Mouse (Mus musculus) layer of hippocampus, adult 8-10 months (tissue): ENCODE measurements around the gene Adra2b. TPM values are rescaled to one million over a fixed set of nuclear protein-coding genes. Genes with fewer than 3 reads are reported as not detected.

ENCODE experiments used
- DNase-seq, 2 experiments: peaks; one replicate each; pipeline ENCODE4 v3.0.0; 2022; ENCODE audit warnings: low spot score in 2 of 2
- total RNA-seq, 4 experiments: library from RNA; stranded (reverse); gene quantifications; 2 replicates each; pipeline ENCODE4 v1.2.4; 2022

Adra2b gene
- total RNA-seq, 4 experiments from 2014 or later: 0.09 to 0.41 (median 0.12) TPM; not detected in 1

DNA sequence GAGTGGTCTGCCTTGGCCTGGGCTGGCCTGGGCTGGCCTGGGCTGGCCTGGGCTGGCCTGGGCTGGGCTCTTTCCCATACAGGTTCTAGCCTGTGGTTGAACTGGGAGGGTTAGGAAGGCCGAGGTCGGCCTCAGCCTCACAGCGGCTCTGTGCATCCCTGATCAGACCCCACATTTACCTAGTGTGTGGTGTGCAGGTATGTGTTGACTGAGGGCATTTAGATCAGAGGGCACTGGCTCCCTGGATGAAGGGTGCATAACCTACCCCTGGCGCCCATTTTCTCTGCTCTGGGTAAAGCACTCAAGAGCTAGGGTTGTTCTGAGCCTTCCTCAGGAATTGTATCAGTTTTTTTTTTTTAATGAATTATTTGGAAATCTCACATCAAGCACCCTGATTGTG, 24.6 kb upstream of the Adra2b start, which contains the start of gene Astl:
Astl (plus strand) TSS at position 224 of the 400 bp plus-strand sequence.
- DNase-seq: no peak

- no peak for DNase-seq
Measured at GRCm38 (mm10) chr2:127338833-127339232, 24.2 kb upstream of the Adra2b start.

DNA sequence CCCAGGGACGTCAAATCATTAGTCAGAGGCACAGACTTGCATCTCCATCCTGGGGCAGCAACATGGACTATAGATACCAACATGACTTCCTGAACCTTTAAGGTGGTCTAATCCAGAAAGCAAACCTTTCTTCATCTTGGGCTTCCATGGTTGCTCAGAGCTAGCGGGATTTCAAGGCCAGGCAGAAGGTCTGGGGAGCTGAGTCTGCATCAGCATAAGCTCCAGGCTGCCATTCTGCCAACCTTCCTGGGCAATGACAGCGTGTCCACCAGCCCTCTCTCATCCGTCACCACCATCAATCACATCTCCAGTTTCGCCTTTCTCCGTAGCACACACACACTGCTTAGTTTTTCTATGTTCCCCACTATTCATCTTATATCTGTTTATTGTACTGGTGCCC, 23.7 kb upstream of the Adra2b start:
- DNase-seq: no peak

DNA sequence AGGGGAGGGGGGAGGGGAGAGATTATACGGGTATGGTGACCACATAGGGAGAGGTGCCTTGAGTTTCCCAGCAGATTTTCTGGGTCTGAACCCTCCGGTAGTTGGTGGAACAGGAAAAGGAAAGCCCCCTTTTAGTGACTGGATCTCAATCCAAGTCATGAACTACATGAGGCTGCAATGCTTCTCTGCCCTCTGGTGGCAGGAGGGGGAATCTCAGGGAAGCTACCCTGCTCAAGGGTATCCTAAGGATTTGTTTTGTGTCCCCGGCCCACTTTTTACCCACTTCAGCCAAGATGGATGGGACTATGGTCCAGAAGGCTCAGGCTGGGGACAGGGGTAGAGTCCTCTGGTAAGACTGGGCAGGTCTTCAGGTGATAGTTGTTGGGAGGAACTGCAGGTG, 21.8 kb upstream of the Adra2b start:
- DNase-seq: peak in 1 of 2 experiments; percentile 44

GRCm38 (mm10) chr2:127346334-127346733, 16.7 kb upstream of the Adra2b start:
- no peak for DNase-seq

- DNase-seq: no peak
Measured at GRCm38 (mm10) chr2:127347147-127347985, 15.6 kb upstream of the Adra2b start.

GRCm38 (mm10) chr2:127353881-127354280, 9.1 kb upstream of the Adra2b start:
- DNase-seq: no peak

DNA sequence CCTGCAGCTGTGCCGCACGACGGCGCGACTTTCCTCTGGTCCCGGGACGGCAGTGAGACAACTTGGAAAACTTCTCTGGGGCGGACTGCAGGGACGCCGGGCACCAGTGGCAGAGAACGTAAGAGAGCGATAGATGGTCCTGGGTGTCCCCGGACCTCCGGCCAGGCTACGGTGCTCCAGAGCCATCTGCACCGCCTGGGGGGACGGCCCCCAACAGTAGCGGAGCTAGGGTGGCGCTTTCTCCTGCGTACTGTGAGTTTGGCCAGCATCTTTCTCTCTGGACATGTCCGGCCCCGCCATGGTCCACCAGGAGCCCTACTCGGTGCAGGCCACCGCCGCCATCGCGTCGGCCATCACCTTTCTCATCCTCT, 259 bp downstream of the Adra2b start:
- no peak for DNase-seq

- no peak for DNase-seq
Measured at GRCm38 (mm10) chr2:127363696-127364095, 688 bp downstream of the Adra2b start.

- DNase-seq: no peak
Measured at GRCm38 (mm10) chr2:127364452-127364851, 1.4 kb downstream of the Adra2b start.

DNA sequence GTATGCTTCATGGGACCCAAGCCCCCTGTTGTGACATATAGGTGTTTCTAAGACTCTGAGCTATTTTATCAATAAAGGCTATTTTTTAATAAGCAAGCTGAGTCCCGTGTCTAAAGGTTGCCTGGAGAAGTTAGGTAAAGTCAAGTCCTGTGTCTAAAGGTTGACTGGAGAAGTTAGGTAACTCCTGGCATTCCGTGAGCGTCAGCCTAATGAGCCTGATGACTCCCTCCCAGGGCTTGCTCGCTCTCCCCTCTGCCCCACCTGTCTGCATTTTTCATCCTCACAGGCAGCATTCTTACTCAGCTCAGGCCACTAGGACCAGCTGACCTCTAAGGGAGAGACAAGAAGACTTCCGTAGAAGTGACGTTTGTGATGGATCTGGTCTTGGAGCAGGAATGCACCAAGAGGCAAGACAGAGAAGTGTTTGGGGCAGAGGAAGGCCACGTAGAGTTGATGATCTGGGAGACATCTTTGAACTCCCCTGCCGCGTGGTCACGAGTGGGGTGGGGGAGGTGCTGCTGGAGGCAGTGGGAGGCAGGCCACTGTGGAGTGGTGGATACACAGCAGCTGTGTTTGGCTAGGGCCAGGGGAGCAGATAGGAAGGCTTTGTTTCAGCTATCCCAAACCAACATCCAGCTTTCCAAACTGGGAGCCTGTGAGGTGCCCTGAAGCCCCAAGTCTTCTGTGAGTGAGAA, 4.3 kb downstream of the Adra2b start:
- DNase-seq: no peak

DNA sequence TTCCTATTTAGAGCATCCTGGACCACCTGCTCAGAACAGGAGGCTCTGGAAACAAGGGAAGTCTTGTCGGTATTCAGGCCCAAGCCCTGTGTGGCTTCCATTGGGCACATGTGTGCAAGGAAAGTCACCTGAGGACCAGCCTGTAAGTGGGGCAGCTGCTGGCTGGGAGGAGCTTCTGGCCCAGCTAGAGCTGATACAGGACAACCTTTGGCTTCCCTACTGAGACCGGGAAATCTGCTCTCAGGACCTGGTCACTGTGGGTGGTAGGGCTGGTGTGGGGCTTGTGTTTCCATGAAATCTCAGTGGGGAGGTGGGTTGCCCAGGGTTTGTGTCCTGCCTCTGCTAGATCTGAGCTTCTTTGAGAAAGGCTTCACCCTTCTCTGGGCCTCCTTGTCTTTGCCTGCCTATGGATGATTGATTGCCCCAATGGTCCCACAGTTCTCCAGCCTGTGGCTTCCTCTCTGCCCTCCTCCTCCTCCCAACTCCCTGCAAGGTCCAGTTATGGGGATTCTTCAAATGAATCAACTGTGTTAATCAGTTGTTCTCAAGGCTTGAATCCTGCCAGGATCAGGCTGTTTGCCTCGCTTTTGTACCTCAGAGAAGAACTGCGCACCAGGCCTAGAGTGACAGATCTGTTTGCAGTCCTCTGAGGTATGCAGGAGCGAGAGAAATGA, 6.8 kb downstream of the Adra2b start:
- DNase-seq: no peak

GRCm38 (mm10) chr2:127370561-127371483, 7.8 kb downstream of the Adra2b start:
- DNase-seq: no peak

- DNase-seq: no peak
Measured at GRCm38 (mm10) chr2:127371484-127371861, 8.5 kb downstream of the Adra2b start.

DNA sequence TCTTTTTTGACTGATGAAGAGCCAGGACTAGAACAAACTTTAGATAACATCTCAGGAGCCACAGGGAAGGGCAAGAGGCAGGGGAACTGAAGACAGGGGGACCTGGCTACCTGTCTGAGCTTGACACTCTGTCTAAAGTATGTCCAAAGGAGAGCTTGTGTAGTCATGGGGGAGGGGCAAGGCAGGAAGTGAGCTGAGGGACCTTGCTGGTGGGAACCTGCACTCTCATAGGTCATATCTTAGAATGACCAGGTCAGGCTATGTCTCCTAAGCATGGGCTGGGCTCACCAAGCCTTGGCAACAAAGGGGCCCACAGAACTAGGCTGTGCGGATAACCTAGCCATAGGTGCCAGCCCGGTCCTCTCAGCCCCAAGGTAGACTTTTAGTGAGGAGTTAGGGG, 9.1 kb downstream of the Adra2b start:
- no peak for DNase-seq

DNA sequence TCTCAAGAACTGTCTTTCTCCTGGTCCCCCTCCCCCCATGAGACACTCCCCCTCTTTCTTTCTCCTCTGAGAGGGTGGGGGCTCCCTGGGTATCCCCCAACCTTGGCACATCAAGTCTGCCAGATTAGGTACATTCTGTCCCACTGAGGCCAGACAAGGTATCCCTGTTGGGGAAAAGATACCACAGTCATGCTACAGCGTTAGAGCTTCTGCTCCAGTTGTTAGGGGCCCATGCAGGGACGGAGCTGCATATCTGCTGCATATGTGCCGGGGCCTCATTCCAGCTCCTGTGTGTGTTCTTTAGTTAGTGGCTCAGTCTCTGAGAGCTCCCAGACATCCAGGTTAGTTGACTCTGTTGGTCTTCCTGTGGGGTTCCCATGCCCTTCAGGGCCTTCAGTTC, 11.1 kb downstream of the Adra2b start:
- no peak for DNase-seq

- no peak for DNase-seq
Measured at GRCm38 (mm10) chr2:127375087-127375486, 12.1 kb downstream of the Adra2b start.

DNA sequence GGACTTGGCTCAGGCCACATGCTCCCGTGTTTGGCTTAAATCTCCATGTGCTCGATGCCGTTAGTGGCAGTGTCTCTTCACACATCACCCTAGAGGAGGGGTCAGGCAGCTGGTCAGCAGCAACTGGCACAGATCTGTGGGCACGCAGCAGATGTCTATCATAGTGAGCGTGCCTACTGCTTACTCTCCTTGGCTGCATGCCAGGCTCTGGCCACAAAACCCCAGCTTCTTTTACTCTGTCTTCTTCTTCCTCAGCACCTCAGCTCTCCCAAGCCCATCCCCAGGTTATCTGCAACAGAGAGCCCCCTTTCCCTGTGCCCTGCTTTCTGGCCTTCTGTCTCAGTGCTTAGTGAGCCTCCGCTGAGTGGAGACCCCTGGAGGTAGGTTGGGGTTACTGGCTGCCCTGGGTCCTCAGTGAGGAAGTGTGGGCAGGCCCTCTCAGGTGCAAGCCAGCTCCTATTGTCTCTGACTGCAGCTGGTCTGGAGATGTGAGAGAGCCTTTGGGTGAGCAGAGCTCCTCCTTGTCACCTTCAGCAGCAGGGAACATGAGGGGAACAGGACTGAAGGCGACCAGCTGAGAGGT, 12.8 kb downstream of the Adra2b start:
- no peak for DNase-seq

- no peak for DNase-seq
Measured at GRCm38 (mm10) chr2:127376423-127377051, 13.5 kb downstream of the Adra2b start.

DNA sequence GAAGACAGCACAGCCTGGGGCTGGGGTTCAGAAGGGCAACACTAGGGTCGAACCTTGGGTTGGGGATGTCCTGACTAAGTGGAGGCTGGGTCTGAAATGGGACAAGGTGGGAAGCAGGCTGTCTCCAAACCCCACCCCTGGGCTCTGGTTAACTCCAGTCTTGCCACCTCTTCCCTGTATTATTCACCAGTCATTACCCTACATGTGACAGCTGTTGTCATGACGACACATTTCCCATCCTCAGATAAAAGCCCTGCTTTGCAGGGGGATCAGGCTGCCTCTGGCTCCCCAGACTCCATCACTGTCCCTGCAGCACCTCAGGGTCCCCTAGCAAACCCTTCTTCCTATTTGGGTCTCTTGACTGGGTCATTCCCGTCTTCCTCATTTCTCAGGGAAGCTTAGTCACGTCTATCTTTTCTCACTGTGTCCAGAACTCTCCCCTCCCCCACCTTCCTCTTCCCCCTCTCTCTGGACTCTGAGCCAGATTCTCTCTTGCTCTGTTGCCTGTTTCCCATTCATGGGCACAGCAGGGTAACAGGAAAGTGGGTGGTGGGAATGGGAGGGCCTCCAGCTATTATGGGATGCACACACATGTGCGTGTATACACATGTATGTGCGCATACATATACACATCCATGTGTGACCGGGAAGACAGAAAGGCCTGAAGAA, 15.1 kb downstream of the Adra2b start:
- no peak for DNase-seq
